Mouse (Mus musculus) limb, embryonic 12.5 days (tissue): ENCODE measurements at regions not wholly inside any gene's neighbourhood (a gene's known extent, or its start where the extent isn't known, plus 50 kb on each side); places are given as distances from the start of the nearest gene placed in this dataset.

Source experiments
- ATAC-seq: fragments of 200-750 bp; cut with Nextera tagmentation; 2 replicates; pipeline ENCODE4 v1.8.0; 2017; ENCODE audit warnings: low read depth, moderate TSS enrichment; ENCODE audit not compliant: insufficient number of reproducible peaks, insufficient read depth, low FRiP score, low TSS enrichment
- H3K27ac ChIP-seq: fragments of 300-500 bp; sonication (generic); 2 replicates; pipeline ENCODE4 v1.5.1; 2016; ENCODE audit warnings: mild to moderate bottlenecking, moderate library complexity
- H3K27me3 ChIP-seq: fragments of 300-500 bp; sonication (generic); 2 replicates; pipeline ENCODE4 v1.6.1; 2016; ENCODE audit warnings: mild to moderate bottlenecking, moderate library complexity
- H3K36me3 ChIP-seq: fragments of 300-500 bp; sonication (generic); 2 replicates; pipeline ENCODE4 v1.6.1; 2016; ENCODE audit warnings: mild to moderate bottlenecking, moderate library complexity
- H3K4me1 ChIP-seq: fragments of 300-500 bp; sonication (generic); replicated peaks from 2 replicates; pipeline ENCODE4 v1.6.1; 2016
- H3K4me2 ChIP-seq: fragments of 300-500 bp; sonication (generic); 2 replicates; pipeline ENCODE4 v1.6.1; 2016; ENCODE audit warnings: mild to moderate bottlenecking, moderate library complexity
- H3K4me3 ChIP-seq: fragments of 300-500 bp; sonication (generic); replicated peaks from 2 replicates; pipeline ENCODE4 v1.5.1; 2016; ENCODE audit warnings: mild to moderate bottlenecking
- H3K9ac ChIP-seq: fragments of 300-500 bp; sonication (generic); replicated peaks from 2 replicates; pipeline ENCODE4 v1.6.1; 2016; ENCODE audit warnings: mild to moderate bottlenecking, moderate library complexity
- H3K9me3 ChIP-seq: fragments of 300-500 bp; sonication (generic); 2 replicates; pipeline ENCODE4 v1.6.1; 2016; ENCODE audit warnings: mild to moderate bottlenecking, moderate library complexity
- WGBS: fragments of 180-500 bp; shearing (Covaris S2); methylation state at CpG from one replicate; pipeline ENCODE4 v1.1.7; 2016; 5-methylcytosine and 5-hydroxymethylcytosine counted together

DNA sequence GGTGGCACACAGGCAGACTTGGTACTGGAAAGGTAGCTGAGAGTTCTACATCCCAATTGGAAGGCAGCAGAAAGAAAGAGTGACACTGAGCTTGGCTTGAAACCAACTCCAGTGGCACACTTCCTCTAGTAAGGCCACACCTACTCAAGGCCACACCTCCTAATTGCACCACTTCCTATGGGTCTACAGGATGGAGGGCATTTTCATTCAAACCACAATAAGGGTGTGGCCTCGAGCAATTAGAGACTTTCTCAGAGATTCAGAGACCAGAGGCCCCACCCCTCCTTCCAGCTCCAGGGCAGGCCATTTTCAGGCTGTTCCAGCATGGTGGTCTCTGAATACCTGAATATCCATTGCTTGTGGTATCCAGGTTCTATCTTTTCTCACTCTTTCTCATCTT, 363.3 kb upstream of the Fam19a5 start:
- ATAC-seq = no peak
- 50% methylated on average over 1 of the region's 1 CpGs for WGBS
- H3K4me3 ChIP-seq = no peak overlapping the region
- no peaks in the 10 kb centered on the region for H3K27me3 ChIP-seq
- no peaks in the 10 kb centered on the region for H3K4me1 ChIP-seq
- no peak overlapping the region for H3K4me2 ChIP-seq
- H3K9ac ChIP-seq = no peak overlapping the region
- no peaks in the 10 kb centered on the region for H3K36me3 ChIP-seq
- no peak overlapping the region for H3K27ac ChIP-seq
- H3K9me3 ChIP-seq = no peaks in the 10 kb centered on the region

DNA sequence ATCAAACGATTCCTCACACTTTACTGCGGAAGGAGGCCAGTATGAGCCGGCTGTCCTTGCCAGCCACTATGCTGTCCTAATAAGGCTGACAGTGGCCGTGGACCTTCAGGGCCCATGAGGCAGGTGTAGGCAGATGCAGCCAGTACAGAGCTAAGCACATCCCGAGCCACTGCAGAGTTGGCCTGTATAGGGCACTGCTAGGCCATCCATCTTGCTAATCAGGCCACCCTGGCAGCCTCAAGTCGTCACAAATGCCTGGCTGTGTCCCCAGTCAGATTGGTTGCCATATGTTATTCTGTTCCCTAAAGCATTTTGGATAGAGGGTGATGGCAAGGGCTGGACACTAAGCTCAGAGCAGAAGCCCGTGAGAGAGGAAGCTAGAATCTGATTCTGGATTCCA, 359.9 kb upstream of the Fam19a5 start:
- no peak overlapping the region for H3K4me3 ChIP-seq
- H3K4me1 ChIP-seq = no peaks in the 10 kb centered on the region
- ATAC-seq = no peak
- H3K9ac ChIP-seq = no peak overlapping the region
- H3K4me2 ChIP-seq = no peak overlapping the region
- H3K36me3 ChIP-seq = no peaks in the 10 kb centered on the region
- no peak overlapping the region for H3K27ac ChIP-seq
- WGBS = 64% methylated on average over 7 of the region's 7 CpGs
- H3K9me3 ChIP-seq = no peaks in the 10 kb centered on the region
- H3K27me3 ChIP-seq = no peaks in the 10 kb centered on the region

DNA sequence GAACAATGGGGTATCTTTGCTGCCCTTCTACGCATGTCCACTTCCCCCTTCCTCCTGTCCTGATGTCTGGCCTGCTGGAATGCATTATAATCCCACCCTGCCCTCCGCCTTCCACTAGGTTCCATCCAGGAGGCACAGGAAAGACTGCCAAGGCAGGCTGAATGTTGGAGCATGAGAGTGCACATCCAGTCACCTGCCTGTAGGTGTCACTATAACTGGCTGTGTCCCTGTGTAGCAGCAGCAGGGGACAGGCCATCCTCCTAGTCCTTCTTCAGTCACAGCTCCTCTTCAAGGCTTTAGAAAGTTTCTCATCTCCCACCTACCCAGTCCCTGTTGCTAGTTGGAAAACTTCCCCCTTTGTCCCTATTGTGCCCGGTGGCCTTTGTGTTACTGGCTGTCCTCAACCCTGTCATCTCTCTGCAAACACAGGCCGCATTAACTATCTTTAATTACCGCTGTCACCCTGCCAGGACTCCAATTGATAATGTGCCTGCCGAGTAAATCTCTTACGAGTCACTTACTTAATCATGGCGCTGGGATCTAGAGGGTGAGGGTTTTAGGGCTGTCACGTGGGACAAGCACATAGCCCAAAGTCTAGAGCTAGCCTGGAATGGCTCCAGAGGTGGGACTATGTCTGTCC, 355.2 kb upstream of the Fam19a5 start:
- Histone ChIP-seq H3K9me3 (no peaks in the 10 kb centered on the region), H3K4me3 (no peak overlapping the region), H3K4me2 (no peak overlapping the region), H3K27ac (no peak overlapping the region), H3K9ac (no peak overlapping the region), H3K36me3 (no peaks in the 10 kb centered on the region), H3K4me1 (no peaks in the 10 kb centered on the region), H3K27me3 (no peaks in the 10 kb centered on the region)
- ATAC-seq = no peak
- 89% methylated on average over 9 of the region's 9 CpGs for WGBS

DNA sequence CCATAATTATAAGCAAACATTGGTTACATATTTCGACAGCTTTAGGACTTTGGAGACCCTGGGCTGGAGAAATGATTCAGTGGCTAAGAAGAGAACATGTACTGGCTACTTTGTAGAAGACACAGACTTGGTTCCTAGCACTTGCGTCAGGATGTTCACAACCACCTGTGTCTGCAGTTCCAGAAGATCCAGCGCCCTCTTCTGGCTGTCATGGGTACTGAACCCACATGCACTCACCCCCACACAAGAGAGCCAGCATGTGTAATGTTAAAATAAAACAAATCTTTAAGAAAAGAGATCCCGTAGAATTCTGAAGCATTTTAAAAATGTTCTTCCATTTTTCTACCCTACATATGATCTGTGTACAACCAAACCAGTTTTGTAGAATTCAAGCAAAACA, 352.2 kb upstream of the Fam19a5 start:
- Histone ChIP-seq H3K27me3 (no peaks in the 10 kb centered on the region), H3K4me2 (no peak overlapping the region), H3K36me3 (no peaks in the 10 kb centered on the region), H3K4me1 (0 out of 2 replicates have a peak, but pooled peaks cover 4% of the 10 kb centered on the region), H3K27ac (no peak overlapping the region), H3K9me3 (no peaks in the 10 kb centered on the region), H3K4me3 (no peak overlapping the region), H3K9ac (no peak overlapping the region)
- WGBS = 69% methylated on average over 4 of the region's 4 CpGs
- no peak for ATAC-seq

DNA sequence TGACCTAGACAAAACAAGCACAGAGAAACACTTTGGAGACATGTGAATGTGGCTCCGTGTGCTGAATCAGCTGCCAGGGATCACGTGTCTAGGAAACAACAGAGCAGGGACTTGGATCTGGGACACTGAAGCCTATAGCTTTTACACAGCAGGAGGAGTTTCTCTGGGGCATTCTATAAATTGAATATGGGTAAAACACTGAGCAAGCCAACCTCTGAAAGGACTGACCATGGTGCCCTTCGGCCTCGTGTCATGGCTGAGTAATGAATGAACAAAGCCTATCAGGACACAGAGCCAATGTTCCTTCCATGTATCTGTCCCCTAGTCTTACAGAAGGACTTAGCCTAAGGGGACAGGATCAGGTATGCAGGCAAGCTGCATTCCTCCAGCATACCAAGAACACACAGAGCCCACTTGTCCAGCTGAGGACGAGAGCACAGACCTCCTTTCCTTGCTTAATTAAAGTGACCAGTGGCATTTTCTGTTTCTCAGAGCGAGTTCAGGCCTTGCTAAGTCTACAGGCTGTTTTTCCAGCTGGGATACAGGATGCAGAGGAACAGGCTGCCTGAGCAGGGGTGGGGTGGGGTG, 347.7 kb upstream of the Fam19a5 start:
- H3K4me2 ChIP-seq = no peak overlapping the region
- H3K27ac ChIP-seq = no peak overlapping the region
- H3K9me3 ChIP-seq = no peaks in the 10 kb centered on the region
- WGBS = 59% methylated on average over 6 of the region's 6 CpGs
- 0 out of 2 replicates have a peak, but pooled peaks cover 4% of the 10 kb centered on the region for H3K4me1 ChIP-seq
- H3K36me3 ChIP-seq = no peaks in the 10 kb centered on the region
- ATAC-seq = no peak
- H3K9ac ChIP-seq = no peak overlapping the region
- no peak overlapping the region for H3K4me3 ChIP-seq
- no peaks in the 10 kb centered on the region for H3K27me3 ChIP-seq

DNA sequence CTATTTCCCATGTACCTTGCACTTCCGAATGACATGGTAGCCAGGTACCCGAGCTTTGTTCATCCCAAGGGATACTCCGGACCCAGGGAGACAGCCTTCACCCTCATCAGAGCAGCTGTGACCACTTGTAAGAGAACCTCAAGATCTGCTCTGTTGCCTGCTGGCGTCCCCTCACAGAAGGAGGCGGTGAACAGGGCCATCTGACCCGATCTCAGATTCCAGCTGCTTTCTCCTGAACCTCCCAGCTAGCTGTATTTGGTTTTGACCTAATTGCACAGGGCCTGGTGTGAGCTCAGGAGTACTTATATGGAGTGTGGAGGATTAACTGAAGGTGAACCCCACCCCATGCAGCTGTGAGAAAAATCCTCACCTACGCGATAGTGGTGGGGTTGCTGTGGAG, 344.5 kb upstream of the Fam19a5 start:
- 0 out of 2 replicates have a peak, but pooled peaks cover 4% of the 10 kb centered on the region for H3K4me1 ChIP-seq
- no peak overlapping the region for H3K9ac ChIP-seq
- H3K27me3 ChIP-seq = no peaks in the 10 kb centered on the region
- H3K4me2 ChIP-seq = no peak overlapping the region
- no peaks in the 10 kb centered on the region for H3K36me3 ChIP-seq
- H3K9me3 ChIP-seq = no peaks in the 10 kb centered on the region
- H3K4me3 ChIP-seq = no peak overlapping the region
- no peak overlapping the region for H3K27ac ChIP-seq
- WGBS = 77% methylated on average over 8 of the region's 8 CpGs
- ATAC-seq = no peak

DNA sequence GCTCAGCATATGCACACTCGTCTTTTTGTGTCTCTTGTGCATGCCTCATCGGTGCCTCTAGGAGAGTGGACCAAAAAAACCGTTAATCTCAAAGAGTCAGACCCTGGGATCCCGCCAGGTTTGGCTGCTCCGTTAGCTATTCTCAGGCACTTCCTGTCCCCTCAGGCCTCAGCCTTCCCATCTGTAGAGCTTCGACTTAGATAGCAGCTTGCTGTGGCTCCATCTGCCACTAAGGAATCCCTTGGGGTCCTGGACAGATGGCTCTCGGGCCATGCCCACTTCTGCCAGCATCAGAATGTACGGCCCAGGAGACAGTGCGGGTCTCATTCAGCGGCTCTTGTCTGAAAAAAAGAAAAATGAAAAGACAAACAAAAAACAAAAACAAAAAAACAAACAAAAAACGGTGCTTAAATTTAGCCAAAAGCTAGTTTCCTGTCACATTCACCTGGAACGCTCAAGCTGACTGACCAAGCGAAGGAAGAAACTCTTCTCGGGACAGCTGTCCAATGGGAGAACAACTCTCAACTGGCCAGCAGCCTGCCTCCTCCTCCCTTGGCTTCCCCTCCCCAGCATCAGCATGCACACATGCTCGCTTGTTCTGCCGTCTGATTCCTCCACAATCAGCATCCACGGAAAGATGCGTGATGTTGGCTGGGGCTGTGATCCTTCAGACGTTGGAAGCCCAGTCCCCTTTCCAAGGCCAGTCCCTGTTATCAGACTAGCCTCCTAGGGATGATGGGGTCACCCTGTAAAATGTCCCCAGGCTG, 343.6 kb upstream of the Fam19a5 start:
- Histone ChIP-seq H3K9me3 (no peaks in the 10 kb centered on the region), H3K27ac (no peak overlapping the region), H3K4me3 (no peak overlapping the region), H3K27me3 (no peaks in the 10 kb centered on the region), H3K4me2 (no peak overlapping the region), H3K9ac (no peak overlapping the region), H3K4me1 (0 out of 2 replicates have a peak, but pooled peaks cover 4% of the 10 kb centered on the region), H3K36me3 (no peaks in the 10 kb centered on the region)
- ATAC-seq = no peak
- WGBS = 81% methylated on average over 19 of the region's 19 CpGs

DNA sequence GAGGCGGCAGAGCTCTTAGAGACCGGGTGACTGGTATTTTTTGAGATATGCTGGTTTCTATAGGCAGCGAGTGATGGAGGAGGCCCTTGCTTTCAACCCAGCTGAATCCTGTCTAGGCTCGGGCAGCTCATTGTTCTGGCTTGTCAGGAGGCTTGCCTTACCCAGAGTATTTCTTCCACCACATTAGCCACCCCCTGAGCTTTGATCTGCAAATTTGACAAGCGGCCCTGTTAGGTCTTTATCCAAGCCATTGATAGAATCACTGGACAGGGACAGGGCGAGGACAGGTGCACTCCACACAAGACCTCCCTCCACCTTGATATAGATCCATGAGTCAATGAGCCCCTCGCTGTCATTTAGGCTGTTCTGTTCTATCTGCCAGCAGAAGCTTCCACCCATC, 343.0 kb upstream of the Fam19a5 start:
- Histone ChIP-seq H3K9me3 (no peaks in the 10 kb centered on the region), H3K4me3 (no peak overlapping the region), H3K4me2 (no peak overlapping the region), H3K27ac (no peak overlapping the region), H3K27me3 (no peaks in the 10 kb centered on the region), H3K36me3 (no peaks in the 10 kb centered on the region), H3K4me1 (0 out of 2 replicates have a peak, but pooled peaks cover 4% of the 10 kb centered on the region), H3K9ac (no peak overlapping the region)
- ATAC-seq = no peak
- 80% methylated on average over 7 of the region's 7 CpGs for WGBS

DNA sequence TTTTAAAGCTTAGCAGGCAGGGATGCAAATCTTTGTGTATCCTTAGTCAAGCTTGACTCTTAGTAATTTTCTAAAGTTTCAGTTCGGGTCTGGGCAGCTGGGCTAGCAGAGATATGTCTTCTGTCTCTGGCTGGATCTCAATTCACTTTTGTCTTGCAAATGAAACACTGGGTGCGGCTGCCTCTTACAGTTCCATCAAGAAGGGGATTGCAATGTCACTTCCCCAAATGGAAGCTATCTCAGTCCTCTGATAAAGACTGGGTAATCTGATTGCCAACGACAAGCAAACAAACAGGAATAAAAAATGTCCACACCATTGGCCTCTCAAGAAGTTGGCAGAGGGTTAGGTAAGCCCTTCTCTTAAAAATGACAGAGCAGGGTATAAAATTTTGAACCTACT, 314.1 kb upstream of the Fam19a5 start:
- Histone ChIP-seq H3K4me3 (no peak overlapping the region), H3K4me1 (no peaks in the 10 kb centered on the region), H3K4me2 (no peak overlapping the region), H3K27ac (no peak overlapping the region), H3K27me3 (no peaks in the 10 kb centered on the region), H3K36me3 (no peaks in the 10 kb centered on the region), H3K9ac (no peak overlapping the region), H3K9me3 (no peaks in the 10 kb centered on the region)
- no peak for ATAC-seq
- 70% methylated on average over 3 of the region's 3 CpGs for WGBS

DNA sequence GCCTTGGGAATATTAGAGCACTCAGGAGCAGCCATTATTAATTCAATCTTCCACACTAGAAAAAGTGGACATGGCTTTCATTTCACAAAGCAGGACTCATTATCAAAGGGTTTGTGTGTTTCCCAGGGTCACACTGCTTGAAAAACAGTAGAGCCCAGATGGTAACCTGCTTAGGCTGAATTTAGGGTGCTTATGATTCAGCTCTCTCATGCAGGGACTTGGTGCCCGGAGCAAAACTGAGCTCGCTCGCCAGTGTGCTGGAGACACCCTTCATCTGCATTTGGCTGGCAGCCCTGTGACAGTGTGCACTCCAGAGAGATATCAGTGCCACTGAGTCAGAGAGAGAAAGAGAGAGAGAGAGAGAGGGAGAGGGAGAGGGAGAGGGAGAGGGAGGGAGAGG, 308.0 kb upstream of the Fam19a5 start:
- Histone ChIP-seq H3K4me1 (no peaks in the 10 kb centered on the region), H3K27me3 (no peaks in the 10 kb centered on the region), H3K27ac (no peak overlapping the region), H3K9me3 (no peaks in the 10 kb centered on the region), H3K4me2 (no peak overlapping the region), H3K9ac (no peak overlapping the region), H3K36me3 (no peaks in the 10 kb centered on the region), H3K4me3 (no peak overlapping the region)
- 82% methylated on average over 3 of the region's 3 CpGs for WGBS
- no peak for ATAC-seq

DNA sequence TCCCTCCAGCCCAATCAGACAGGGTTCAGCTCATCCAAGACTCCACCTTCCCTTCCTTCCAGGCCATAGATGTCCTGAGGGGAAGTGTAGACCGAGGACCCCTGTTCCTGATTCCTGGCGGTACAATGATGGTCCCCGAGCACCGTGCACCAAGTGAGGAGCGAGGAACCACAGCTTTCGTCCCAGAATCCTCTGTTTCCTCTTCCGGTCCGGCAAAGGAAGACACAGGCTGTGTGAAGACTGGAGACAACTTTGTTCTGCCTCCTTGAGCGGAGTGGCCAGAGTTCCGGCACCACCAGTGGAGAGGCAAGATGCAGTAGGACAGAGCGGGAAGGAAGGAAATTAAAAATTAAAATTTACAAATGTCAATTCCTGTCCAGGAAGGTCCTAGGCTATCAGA, 305.0 kb upstream of the Fam19a5 start:
- WGBS = 94% methylated on average over 11 of the region's 11 CpGs
- Histone ChIP-seq H3K36me3 (no peaks in the 10 kb centered on the region), H3K4me3 (no peak overlapping the region)

More for the DNA sequence above, 305.0 kb upstream of the Fam19a5 start:
- Histone ChIP-seq H3K27me3 (no peaks in the 10 kb centered on the region), H3K9me3 (no peaks in the 10 kb centered on the region), H3K9ac (no peak overlapping the region), H3K27ac (no peak overlapping the region), H3K4me2 (no peak overlapping the region), H3K4me1 (no peaks in the 10 kb centered on the region)
- no peak for ATAC-seq
